Mouse (Mus musculus): ENCODE data around the gene Plekha7. TPM values are rescaled to one million over a fixed set of nuclear protein-coding genes. Genes with fewer than 3 reads are reported as not detected.

Gene Plekha7
- polyA plus RNA-seq, 1 experiment = 1.3 TPM

DNA sequence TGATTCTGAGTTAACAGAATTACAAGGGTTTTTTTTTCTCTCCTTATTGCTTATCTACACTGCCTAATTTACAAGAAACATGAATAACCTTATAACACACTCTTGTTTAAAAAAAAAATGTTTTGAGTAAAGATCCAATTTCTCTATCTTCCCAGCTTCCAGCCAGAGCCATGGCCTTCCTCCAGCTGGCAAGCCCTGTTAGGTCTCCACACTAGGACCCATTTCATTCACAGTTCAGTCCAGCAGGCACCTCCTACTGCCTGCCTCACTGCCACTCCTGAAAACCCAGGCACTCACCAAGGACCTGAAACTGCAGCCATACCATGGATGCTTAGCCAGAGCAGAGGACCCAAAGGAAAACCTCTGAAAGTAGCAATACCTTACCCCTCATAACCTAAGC, 31.9 kb downstream of the Plekha7 start:
- no peak overlapping the region for H3K4me3 ChIP-seq (replicated peaks)
- H3K9me3 ChIP-seq = no peaks in the 10 kb centered on the region
- H3K36me3 ChIP-seq (replicated peaks; ENCODE audit: low read length) = no peaks in the 10 kb centered on the region
- no peak for TF ChIP-seq GATA1 (IDR thresholded peaks at IDR 0.05; ENCODE audit: borderline replicate concordance, low read length)
- no peak for TF ChIP-seq FLI1 (IDR thresholded peaks at IDR 0.05; ENCODE audit: low read length)
- peaks cover 35% of the 10 kb centered on the region for H3K27me3 ChIP-seq (replicated peaks)
- no peaks in the 10 kb centered on the region for H3K4me1 ChIP-seq

GRCm38 (mm10) chr7:116273111-116273510, 35.1 kb downstream of the Plekha7 start:
- H3K36me3 ChIP-seq (replicated peaks; ENCODE audit: low read length) = no peaks in the 10 kb centered on the region
- peaks cover 39% of the 10 kb centered on the region for H3K27me3 ChIP-seq (replicated peaks)
- TF ChIP-seq FLI1 (IDR thresholded peaks at IDR 0.05; ENCODE audit: low read length) (no peak), GATA1 (IDR thresholded peaks at IDR 0.05; ENCODE audit: borderline replicate concordance, low read length) (no peak)
- H3K4me3 ChIP-seq (replicated peaks) = no peak overlapping the region
- no peaks in the 10 kb centered on the region for H3K4me1 ChIP-seq
- no peaks in the 10 kb centered on the region for H3K9me3 ChIP-seq

- TF ChIP-seq GATA1 (IDR thresholded peaks at IDR 0.05; ENCODE audit: borderline replicate concordance, low read length) = no peak
- TF ChIP-seq FLI1 (IDR thresholded peaks at IDR 0.05; ENCODE audit: low read length) = no peak
- Histone ChIP-seq H3K27me3 (replicated peaks) (peaks cover 31% of the 10 kb centered on the region), H3K4me3 (replicated peaks) (no peak overlapping the region)
These were observed 38.6 kb downstream of the Plekha7 start for GRCm38 (mm10) chr7:116269501-116269995.

GRCm38 (mm10) chr7:116268113-116268926, 39.9 kb downstream of the Plekha7 start:
- TF ChIP-seq GATA1 (IDR thresholded peaks at IDR 0.05; ENCODE audit: borderline replicate concordance, low read length) = no peak
- TF ChIP-seq FLI1 (IDR thresholded peaks at IDR 0.05; ENCODE audit: low read length) = no peak
- Histone ChIP-seq H3K9me3 (no peaks in the 10 kb centered on the region), H3K4me3 (replicated peaks) (no peak overlapping the region), H3K27me3 (replicated peaks) (peaks cover 36% of the 10 kb centered on the region), H3K36me3 (replicated peaks; ENCODE audit: low read length) (no peaks in the 10 kb centered on the region), H3K4me1 (no peaks in the 10 kb centered on the region)

More at GRCm38 (mm10) chr7:116269501-116269995, 38.6 kb downstream of the Plekha7 start:
- Histone ChIP-seq H3K36me3 (replicated peaks; ENCODE audit: low read length) (no peaks in the 10 kb centered on the region), H3K9me3 (no peaks in the 10 kb centered on the region), H3K4me1 (no peaks in the 10 kb centered on the region)

- TF ChIP-seq FLI1 (IDR thresholded peaks at IDR 0.05; ENCODE audit: low read length) = no peak
- TF ChIP-seq GATA1 (IDR thresholded peaks at IDR 0.05; ENCODE audit: borderline replicate concordance, low read length) = no peak
- no peaks in the 10 kb centered on the region for H3K9me3 ChIP-seq
- peaks cover 31% of the 10 kb centered on the region for H3K27me3 ChIP-seq (replicated peaks)
- 0 out of 2 replicates have a peak, but pooled peaks cover 3% of the 10 kb centered on the region for H3K4me1 ChIP-seq
- no peak overlapping the region for H3K4me3 ChIP-seq (replicated peaks)
- H3K36me3 ChIP-seq (replicated peaks; ENCODE audit: low read length) = no peaks in the 10 kb centered on the region
These were observed 44.9 kb downstream of the Plekha7 start for GRCm38 (mm10) chr7:116263281-116263680.

- no peaks in the 10 kb centered on the region for H3K36me3 ChIP-seq (replicated peaks; ENCODE audit: low read length)
- H3K4me1 ChIP-seq = 0 out of 2 replicates have a peak, but pooled peaks cover 3% of the 10 kb centered on the region
- TF ChIP-seq GATA1 (IDR thresholded peaks at IDR 0.05; ENCODE audit: borderline replicate concordance, low read length) (no peak), FLI1 (IDR thresholded peaks at IDR 0.05; ENCODE audit: low read length) (no peak)
- no peaks in the 10 kb centered on the region for H3K9me3 ChIP-seq
- H3K4me3 ChIP-seq (replicated peaks) = no peak overlapping the region
- peaks cover 28% of the 10 kb centered on the region for H3K27me3 ChIP-seq (replicated peaks)
These were observed 45.7 kb downstream of the Plekha7 start for GRCm38 (mm10) chr7:116262508-116262907.

- no peaks in the 10 kb centered on the region for H3K9me3 ChIP-seq
- peaks cover 28% of the 10 kb centered on the region for H3K27me3 ChIP-seq (replicated peaks)
- H3K36me3 ChIP-seq (replicated peaks; ENCODE audit: low read length) = no peaks in the 10 kb centered on the region
- H3K4me1 ChIP-seq = 0 out of 2 replicates have a peak, but pooled peaks cover 3% of the 10 kb centered on the region
- no peak for TF ChIP-seq GATA1 (IDR thresholded peaks at IDR 0.05; ENCODE audit: borderline replicate concordance, low read length)
- TF ChIP-seq FLI1 (IDR thresholded peaks at IDR 0.05; ENCODE audit: low read length) = no peak
- no peak overlapping the region for H3K4me3 ChIP-seq (replicated peaks)
These were observed 46.1 kb downstream of the Plekha7 start for GRCm38 (mm10) chr7:116262101-116262500.

DNA sequence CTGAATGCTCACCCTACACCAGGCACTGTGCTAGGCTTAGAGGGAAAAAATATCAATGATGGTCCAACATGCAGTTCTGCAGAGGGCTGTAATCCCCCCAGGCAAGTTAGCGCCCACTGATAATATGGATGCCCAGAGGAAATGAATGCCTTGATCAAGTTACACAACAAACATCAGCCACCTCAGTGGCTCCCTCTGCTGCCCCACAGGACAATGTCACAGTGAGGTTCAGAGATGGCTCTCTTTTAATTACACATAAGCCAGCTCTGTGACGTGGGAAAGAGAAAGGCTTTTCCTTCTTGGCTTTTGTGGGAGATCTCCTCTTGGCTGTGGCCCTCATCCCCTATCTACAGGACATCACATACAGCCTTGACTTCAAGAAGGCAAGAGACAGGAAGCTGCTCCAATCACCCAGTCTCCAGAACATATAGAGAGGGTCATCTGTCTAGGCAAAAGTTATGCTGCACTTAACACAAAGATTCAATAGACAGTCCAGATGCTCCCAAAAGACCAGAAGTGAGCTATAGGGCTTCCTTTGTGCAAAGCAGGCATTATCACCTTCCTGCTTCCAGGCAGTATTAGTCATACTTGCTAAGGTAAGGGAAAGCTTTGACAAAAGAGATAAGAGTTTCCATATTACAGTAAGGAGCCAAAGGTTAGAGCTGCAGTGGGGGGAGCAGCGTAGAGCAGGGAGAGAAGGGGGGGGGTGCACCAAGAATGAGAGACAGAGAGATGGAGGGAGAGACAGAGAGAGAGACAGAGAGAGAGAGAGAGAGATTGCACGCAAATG, 47.2 kb downstream of the Plekha7 start:
- no peaks in the 10 kb centered on the region for H3K9me3 ChIP-seq
- no peak overlapping the region for H3K4me3 ChIP-seq (replicated peaks)
- H3K27me3 ChIP-seq (replicated peaks) = peaks cover 36% of the 10 kb centered on the region
- TF ChIP-seq FLI1 (IDR thresholded peaks at IDR 0.05; ENCODE audit: low read length) = no peak
- TF ChIP-seq GATA1 (IDR thresholded peaks at IDR 0.05; ENCODE audit: borderline replicate concordance, low read length) = no peak
- 0 out of 2 replicates have a peak, but pooled peaks cover 3% of the 10 kb centered on the region for H3K4me1 ChIP-seq
- no peaks in the 10 kb centered on the region for H3K36me3 ChIP-seq (replicated peaks; ENCODE audit: low read length)

- 0 out of 2 replicates have a peak, but pooled peaks cover 3% of the 10 kb centered on the region for H3K4me1 ChIP-seq
- H3K27me3 ChIP-seq (replicated peaks) = peaks cover 28% of the 10 kb centered on the region
- no peaks in the 10 kb centered on the region for H3K36me3 ChIP-seq (replicated peaks; ENCODE audit: low read length)
- no peaks in the 10 kb centered on the region for H3K9me3 ChIP-seq
- H3K4me3 ChIP-seq (replicated peaks) = no peak overlapping the region
- TF ChIP-seq GATA1 (IDR thresholded peaks at IDR 0.05; ENCODE audit: borderline replicate concordance, low read length) (no peak), FLI1 (IDR thresholded peaks at IDR 0.05; ENCODE audit: low read length) (no peak)
These were observed 49.6 kb downstream of the Plekha7 start for GRCm38 (mm10) chr7:116258464-116259185.
